Mouse (Mus musculus) urinary bladder, postnatal 14 days (tissue): ENCODE data around the gene Zbtb2.

Experiments used
- DNase-seq: peaks from one replicate; pipeline ENCODE4 v3.0.0; 2021; ENCODE audit warnings: low spot score

Zbtb2 gene

GRCm38 (mm10) chr10:4384244-4384643, 3.7 kb downstream of the Zbtb2 start:
- DNase-seq = no peak

DNA sequence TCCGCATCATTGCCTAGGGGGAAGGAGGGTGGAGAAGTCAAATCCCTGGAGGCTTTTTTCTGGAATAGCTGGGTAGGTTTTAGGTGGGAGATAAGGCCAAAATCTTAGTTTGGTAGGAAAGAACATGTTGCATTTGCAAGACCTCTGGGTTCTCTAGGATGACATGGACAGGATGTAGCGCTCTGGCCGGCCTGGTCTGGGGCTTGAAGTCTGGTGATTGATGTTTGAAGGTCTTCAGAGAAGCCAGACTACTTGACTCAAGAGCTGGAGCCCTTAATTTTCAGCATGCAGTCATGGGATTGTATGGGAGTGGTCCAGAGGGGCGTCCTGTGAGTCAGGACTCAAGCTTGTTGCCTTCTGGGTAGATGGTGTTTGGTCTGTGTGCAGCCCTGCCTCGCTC, 7.2 kb downstream of the Zbtb2 start:
- no peak for DNase-seq

- DNase-seq = no peak
Observed at GRCm38 (mm10) chr10:4376931-4377330, 11.0 kb downstream of the Zbtb2 start.

DNA sequence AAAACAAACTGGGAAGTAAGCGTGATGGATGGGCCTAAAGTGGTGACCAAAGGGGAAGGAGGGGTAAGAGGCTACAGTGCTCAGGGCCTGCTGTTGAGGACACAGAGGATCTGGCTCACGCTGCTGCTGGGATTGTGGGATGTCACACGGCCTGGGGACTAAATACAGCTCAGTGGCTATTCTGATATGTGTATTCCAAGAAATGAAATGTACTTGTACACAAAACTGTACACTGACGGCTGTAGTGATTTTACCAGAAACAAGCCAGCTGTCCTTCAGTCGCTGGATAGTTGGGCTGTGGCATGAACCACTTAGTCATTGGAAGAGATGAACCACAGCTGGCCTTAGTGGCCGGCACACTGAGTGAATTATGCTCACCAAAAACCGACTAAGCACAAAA, 11.4 kb downstream of the Zbtb2 start:
- DNase-seq = peak; percentile 18

- no peak for DNase-seq
Observed at GRCm38 (mm10) chr10:4375267-4375666, 12.6 kb downstream of the Zbtb2 start.

DNA sequence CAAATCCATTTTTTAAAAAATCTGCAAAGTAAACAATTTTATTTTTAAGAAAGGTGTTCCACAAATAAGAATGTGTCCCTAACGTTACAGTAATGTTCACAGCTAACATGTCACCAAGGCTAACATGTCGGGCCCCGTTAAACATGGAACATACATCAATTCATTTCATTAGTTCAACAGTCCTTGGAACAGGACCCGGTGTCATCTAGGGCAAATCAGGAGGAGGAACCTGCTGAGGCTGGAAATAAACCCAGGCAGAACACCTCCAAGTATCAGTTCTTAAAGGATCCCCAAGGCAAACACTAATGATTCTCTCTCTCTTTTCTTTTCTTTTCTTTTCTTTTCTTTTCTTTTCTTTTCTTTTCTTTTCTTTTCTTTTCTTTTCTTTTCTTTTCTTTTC, 13.2 kb downstream of the Zbtb2 start:
- no peak for DNase-seq

DNA sequence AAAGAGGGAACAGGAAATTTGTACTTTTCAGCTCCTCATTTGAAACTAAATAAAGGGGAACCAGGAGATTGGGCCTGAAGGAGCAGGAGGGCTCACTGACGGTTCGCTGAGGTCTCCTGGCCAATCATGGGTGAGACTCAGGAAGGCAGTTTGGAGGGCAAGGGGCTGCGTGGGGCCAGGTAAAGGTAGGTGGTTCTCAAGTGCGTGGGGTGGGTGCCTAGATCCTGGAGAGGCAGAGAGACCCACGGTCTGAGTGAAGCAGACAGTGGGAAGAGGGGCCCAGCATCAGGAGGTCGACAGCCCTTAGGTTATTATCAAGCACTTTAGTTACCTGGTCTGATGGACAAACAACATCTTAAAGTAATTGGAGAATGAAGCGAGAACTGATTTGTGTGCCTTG, 13.7 kb downstream of the Zbtb2 start:
- DNase-seq = no peak

GRCm38 (mm10) chr10:4373558-4373957, 14.3 kb downstream of the Zbtb2 start:
- DNase-seq = no peak

GRCm38 (mm10) chr10:4372011-4372410, 15.9 kb downstream of the Zbtb2 start:
- peak; percentile 31 for DNase-seq

- no peak for DNase-seq
Observed at GRCm38 (mm10) chr10:4370105-4370504, 17.8 kb downstream of the Zbtb2 start.

GRCm38 (mm10) chr10:4364618-4365017, 23.3 kb downstream of the Zbtb2 start:
- no peak for DNase-seq

GRCm38 (mm10) chr10:4357435-4357834, 30.5 kb downstream of the Zbtb2 start:
- no peak for DNase-seq

DNA sequence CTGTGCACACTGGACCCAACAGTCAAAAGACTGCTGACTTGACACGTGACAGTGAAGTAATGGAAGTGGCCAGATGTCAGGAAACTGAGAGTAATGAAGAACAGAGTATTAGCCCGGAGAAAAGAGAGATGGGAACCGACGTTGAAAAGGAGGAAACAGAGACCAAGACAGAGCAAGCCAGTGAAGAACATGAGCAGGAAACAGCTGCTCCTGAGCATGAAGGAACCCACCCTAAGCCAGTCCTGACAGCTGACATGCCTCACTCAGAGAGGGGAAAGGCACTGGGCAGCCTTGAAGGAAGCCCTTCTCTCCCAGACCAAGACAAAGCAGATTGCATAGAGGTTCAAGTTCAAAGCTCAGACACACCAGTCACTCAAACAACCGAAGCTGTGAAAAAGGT, 31.3 kb downstream of the Zbtb2 start:
- DNase-seq = no peak

DNA sequence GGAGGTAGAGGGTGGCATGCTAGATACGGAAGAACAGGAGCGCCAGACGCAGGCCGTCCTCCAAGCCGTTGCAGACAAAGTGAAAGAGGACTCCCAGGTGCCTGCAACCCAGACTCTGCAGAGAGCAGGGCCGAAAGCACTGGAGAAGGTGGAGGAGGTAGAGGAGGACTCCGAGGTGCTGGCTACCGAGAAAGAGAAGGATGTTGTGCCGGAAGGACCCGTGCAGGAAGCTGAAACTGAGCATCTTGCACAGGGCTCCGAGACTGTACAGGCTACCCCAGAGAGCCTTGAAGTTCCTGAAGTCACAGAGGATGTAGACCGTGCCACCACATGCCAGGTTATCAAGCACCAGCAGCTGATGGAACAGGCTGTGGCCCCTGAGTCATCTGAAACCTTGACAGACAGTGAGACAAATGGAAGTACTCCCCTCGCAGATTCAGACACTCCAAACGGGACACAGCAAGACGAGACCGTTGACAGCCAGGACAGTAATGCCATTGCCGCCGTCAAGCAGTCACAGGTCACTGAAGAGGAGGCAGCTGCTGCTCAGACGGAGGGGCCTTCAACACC, 31.9 kb downstream of the Zbtb2 start:
- no peak for DNase-seq

DNA sequence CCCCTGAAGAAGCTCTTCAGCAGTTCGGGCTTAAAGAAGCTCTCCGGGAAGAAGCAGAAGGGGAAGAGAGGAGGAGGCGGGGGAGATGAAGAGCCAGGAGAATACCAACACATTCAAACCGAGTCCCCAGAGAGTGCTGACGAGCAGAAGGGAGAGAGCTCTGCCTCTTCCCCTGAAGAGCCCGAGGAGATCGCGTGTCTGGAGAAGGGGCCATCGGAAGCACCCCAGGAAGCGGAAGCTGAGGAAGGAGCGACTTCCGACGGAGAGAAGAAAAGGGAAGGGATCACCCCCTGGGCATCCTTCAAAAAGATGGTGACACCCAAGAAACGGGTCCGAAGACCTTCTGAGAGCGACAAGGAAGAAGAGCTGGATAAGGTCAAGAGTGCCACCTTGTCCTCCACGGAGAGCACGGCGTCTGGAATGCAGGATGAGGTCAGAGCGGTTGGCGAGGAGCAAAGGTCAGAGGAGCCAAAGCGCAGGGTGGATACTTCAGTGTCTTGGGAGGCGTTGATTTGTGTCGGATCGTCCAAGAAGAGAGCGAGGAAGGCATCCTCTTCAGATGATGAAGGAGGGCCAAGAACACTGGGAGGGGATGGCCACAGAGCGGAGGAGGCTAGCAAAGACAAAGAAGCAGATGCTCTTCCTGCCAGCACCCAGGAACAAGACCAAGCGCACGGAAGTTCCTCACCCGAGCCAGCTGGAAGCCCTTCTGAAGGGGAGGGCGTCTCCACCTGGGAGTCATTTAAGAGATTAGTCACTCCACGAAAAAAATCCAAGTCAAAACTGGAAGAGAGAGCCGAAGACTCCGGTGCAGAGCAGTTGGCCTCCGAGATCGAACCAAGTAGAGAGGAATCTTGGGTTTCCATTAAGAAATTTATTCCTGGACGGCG, 33.3 kb downstream of the Zbtb2 start:
- DNase-seq = no peak

DNA sequence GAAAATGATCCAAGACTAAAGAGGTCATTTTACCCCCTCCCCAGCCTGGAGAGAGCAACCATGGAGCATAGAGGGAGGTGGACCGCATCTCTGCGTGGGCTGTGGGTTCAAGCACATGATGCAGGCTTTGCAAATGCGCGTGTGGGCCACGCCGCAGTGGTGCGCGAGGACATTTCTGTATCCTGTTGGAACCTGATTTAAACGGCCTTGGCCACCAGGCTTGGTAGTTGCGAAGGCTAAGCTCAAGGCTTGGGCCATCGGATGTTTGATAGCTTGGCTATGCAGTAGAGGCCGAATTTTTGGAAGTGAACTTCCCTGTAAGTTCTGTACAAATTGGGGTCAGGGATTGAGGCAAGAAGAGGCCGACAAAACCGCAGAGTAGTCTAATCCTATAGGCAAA, 40.3 kb downstream of the Zbtb2 start:
- no peak for DNase-seq

DNA sequence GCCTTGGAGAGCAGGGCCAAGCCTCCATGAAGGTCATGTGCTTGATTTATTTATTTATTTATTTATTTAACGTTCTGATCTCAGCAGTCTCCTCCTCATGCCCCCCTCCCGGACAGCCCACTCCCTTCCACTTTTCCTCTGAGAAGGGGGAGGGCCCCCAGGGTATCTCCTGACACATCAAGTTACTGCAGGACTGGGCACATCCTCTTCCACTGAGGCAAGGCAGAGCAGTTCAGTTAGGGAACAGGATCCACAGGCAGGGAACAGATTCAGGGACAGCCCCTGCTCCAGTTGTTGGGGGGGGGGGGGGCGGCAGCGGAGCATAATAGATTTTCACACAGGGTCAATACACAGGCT, 40.8 kb downstream of the Zbtb2 start:
- DNase-seq = no peak

DNA sequence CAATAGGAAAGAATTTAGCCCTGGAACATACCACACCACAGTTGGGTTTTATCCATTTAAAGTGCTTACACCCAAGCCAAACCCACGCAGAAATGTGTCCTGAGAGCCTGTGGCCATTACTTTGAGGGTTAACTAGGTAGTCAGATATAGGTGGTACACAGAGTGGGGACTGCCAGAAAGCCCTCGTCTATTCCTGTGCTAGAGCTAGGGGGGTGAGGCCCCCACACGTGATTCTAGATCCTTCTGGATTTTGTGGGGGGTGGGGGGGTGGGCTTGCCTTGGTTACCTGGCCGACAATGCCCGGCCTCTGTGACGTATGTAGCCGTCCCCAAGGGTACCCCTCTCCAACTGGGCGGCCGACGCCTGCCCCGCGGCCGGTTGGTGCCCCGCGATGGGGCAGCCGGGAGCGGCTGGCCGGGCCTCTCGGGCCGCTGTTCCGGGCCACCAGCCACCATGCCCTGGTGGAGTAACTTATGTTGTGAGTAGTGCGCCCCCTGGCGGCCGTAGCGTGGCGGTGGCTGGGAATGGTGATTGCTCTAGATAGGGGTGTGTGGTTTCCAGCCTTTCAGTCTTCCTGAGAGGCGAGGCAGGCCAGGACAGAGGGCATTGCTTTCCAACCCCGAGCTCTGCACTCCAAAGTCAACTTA, 41.3 kb downstream of the Zbtb2 start:
- DNase-seq = peak; percentile 92

DNA sequence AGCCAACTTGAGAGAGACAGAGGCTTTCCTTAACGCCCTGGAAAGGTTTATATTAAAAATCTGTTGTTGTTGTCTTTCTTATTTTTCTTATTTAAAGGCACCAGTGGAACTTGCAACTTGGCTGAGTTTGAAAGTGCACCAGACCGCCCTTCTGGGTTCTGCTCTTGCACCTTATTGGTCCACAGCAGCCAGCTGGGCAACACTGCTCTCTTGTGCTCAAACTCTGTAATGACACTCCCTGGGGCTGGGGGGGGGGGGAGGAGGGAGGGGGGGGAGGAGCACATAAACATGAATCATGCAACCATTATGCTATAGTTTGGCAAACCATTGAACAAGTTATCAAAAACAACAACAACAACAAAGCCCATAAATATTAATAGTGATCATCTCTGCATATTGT, 46.5 kb downstream of the Zbtb2 start:
- peak; percentile 49 for DNase-seq

DNA sequence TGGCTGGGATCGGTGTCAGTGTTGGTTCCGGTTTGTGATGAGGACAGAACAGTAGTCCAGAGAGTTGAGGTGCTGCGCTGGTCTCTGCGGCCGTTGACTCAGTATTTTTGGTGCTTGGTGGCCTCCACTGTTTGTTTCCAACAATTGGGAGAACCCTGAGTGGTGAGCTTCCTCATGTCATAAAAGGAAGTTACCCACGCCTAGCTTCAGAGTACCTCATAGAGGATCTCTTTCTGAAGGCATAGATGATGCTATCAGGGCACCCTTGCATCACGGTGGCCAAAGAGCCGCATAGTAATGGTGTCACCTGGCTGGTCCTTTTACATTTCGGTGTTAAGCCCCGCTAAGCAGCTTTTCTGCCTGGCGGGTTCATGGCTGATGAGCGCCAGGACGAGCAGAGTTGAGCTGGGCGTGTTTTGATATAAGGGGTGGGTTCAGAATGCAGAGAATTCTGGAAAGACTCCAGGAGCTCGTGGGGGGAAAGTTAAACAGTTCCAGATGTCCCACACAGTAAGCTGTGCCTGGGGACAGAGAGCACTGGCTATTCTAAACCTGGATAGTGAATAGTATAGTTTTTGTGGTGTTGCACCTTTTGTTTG, 48.9 kb downstream of the Zbtb2 start:
- DNase-seq = peak; percentile 55

GRCm38 (mm10) chr10:4334039-4334683, 53.7 kb downstream of the Zbtb2 start:
- peak; percentile 91 for DNase-seq

GRCm38 (mm10) chr10:4333319-4333718, 54.6 kb downstream of the Zbtb2 start:
- DNase-seq = peak; percentile 65
